Mouse (Mus musculus): ENCODE measurements around the gene Gm28043. TPM values are rescaled to one million over a fixed set of nuclear protein-coding genes. Genes with fewer than 3 reads are reported as not detected.
"Not testable (repeated sequence)": the region's sequence is repeated elsewhere in the genome, so short reads cannot be mapped to it uniquely, and the experiment has no call there.

Gene Gm28043
- polyA plus RNA-seq, 1 experiment from 2014 or later: 3.1 TPM

- no peak overlapping the region; the same call in 1 of the 2 replicates for H3K27ac ChIP-seq
- WGBS: 77% methylated on average over 15 of the region's 15 CpGs
- no peak for ATAC-seq
- H3K4me1 ChIP-seq (replicated peaks): peaks cover 20% of the 10 kb centered on the region
- no peak overlapping the region for H3K4me2 ChIP-seq (replicated peaks)
- no peaks in the 10 kb centered on the region for H3K9me3 ChIP-seq
- no peak overlapping the region for H3K4me3 ChIP-seq (replicated peaks)
- 0 out of 2 replicates have a peak overlapping the region, but pooled peaks have one; percentile 23 for H3K9ac ChIP-seq (replicated peaks)
- H3K36me3 ChIP-seq: peaks cover 61% of the 10 kb centered on the region
- no peaks in the 10 kb centered on the region for H3K27me3 ChIP-seq
Observed at GRCm38 (mm10) chr17:29595891-29596770, 18.5 kb upstream of the Gm28043 start.

- Histone ChIP-seq H3K9ac (replicated peaks) (no peak overlapping the region), H3K27me3 (no peaks in the 10 kb centered on the region), H3K4me3 (replicated peaks) (no peak overlapping the region), H3K9me3 (no peaks in the 10 kb centered on the region), H3K4me2 (replicated peaks) (no peak overlapping the region), H3K4me1 (replicated peaks) (peaks cover 20% of the 10 kb centered on the region), H3K27ac (no peak overlapping the region; the same call in 1 of the 2 replicates), H3K36me3 (peaks cover 68% of the 10 kb centered on the region)
- no peak for ATAC-seq
- 75% methylated on average over 13 of the region's 13 CpGs for WGBS
Observed at GRCm38 (mm10) chr17:29596771-29597132, 17.9 kb upstream of the Gm28043 start.

GRCm38 (mm10) chr17:29599051-29599450 is 15.6 kb upstream of the Gm28043 start:
- no peak overlapping the region for H3K9ac ChIP-seq (replicated peaks)
- 92% methylated on average over 14 of the region's 14 CpGs for WGBS
- H3K27me3 ChIP-seq: no peaks in the 10 kb centered on the region
- no peak for ATAC-seq
- H3K9me3 ChIP-seq: no peaks in the 10 kb centered on the region
- no peak overlapping the region for H3K27ac ChIP-seq
- no peak overlapping the region for H3K4me2 ChIP-seq (replicated peaks)
- no peak overlapping the region for H3K4me3 ChIP-seq (replicated peaks)
- H3K4me1 ChIP-seq (replicated peaks): peaks cover 20% of the 10 kb centered on the region
- H3K36me3 ChIP-seq: peaks cover 80% of the 10 kb centered on the region

DNA sequence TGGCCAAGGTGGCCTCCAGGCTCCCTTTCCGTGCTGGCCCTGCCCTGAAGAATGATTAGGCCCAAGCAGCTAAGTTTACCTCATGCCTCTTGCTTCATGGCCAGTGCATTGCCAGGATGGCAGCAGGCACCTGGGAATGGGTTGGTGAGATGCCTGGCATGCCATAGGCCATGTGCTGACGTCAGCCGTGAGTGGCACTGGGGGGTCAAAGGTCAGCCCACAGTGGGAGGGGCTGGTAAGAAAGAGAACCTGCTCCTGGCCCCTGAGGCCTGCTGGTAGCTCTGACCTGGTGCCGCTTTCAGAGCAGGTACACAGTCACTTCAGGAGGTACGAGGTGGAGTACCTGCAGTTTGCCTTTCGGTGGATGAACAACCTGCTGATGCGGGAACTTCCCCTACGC is 15.1 kb upstream of the Gm28043 start:
- Histone ChIP-seq H3K4me2 (replicated peaks) (no peak overlapping the region), H3K9me3 (no peaks in the 10 kb centered on the region), H3K36me3 (peaks cover 75% of the 10 kb centered on the region), H3K4me3 (replicated peaks) (no peak overlapping the region), H3K4me1 (replicated peaks) (peaks cover 20% of the 10 kb centered on the region), H3K27me3 (no peaks in the 10 kb centered on the region), H3K27ac (no peak overlapping the region), H3K9ac (replicated peaks) (no peak overlapping the region)
- no peak for ATAC-seq
- WGBS: 91% methylated on average over 8 of the region's 8 CpGs

DNA sequence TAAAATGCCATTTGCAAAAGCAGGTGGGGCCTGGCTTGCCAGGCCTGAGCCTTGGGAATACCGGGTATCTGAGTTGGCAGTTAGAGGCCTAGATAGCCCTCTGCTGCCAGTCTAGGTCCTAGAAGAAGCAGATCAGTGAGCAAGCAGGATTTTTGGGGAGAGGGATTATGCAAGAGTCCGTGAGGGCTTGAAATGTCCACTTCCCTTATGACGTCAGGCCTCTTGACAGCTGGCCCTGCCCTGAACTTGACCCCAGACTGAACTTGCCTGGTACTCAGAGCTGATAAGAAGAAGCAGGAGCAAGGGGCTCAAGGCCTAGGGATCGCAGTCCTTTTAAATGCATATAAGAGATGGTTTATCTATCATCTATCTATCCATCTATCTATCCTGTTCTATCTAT is 13.3 kb upstream of the Gm28043 start:
- H3K27ac ChIP-seq: no peak overlapping the region
- H3K4me2 ChIP-seq (replicated peaks): no peak overlapping the region
- peaks cover 64% of the 10 kb centered on the region for H3K36me3 ChIP-seq
- H3K4me3 ChIP-seq (replicated peaks): no peak overlapping the region
- no peaks in the 10 kb centered on the region for H3K9me3 ChIP-seq
- H3K9ac ChIP-seq (replicated peaks): 0 out of 2 replicates have a peak overlapping the region, but pooled peaks have one; percentile 28
- H3K4me1 ChIP-seq (replicated peaks): peaks cover 14% of the 10 kb centered on the region
- H3K27me3 ChIP-seq: no peaks in the 10 kb centered on the region
- ATAC-seq: no peak
- 76% methylated on average over 4 of the region's 4 CpGs for WGBS

GRCm38 (mm10) chr17:29603283-29603682 is 11.4 kb upstream of the Gm28043 start:
- WGBS: 28% methylated on average over 6 of the region's 6 CpGs
- peaks cover 51% of the 10 kb centered on the region for H3K36me3 ChIP-seq
- ATAC-seq: 0 out of 2 replicates have a peak, but pooled peaks have one; percentile 61

DNA sequence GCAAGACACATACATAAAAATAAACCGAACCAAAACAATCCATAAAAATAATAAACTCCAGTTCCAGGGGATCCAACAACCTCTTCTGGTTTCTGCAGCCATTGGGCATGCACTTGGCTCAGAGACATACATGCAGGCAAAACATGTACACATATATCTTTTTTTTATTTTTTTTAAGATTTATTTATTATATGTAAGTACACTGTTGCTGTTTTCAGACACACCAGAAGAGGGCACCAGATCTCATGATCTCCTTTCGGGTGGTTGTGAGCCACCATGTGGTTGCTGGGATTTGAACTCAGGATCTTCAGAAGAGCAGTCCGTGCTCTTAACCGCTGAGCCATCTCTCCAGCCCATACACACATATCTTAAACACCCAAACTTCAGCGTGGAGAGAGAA is 1.2 kb upstream of the Gm28043 start:
- H3K27me3 ChIP-seq; ATAC-seq; H3K9me3 ChIP-seq; H3K36me3 ChIP-seq; H3K27ac ChIP-seq; H3K9ac ChIP-seq (replicated peaks); H3K4me2 ChIP-seq (replicated peaks); H3K4me3 ChIP-seq (replicated peaks): not testable (repeated sequence)
- peaks cover 33% of the 10 kb centered on the region for H3K4me1 ChIP-seq (replicated peaks)
- WGBS: 87% methylated on average over 5 of the region's 5 CpGs

More at GRCm38 (mm10) chr17:29603283-29603682, 11.4 kb upstream of the Gm28043 start:
- Histone ChIP-seq H3K27ac (no peak overlapping the region), H3K4me1 (replicated peaks) (no peaks in the 10 kb centered on the region), H3K27me3 (no peaks in the 10 kb centered on the region), H3K4me2 (replicated peaks) (no peak overlapping the region), H3K9ac (replicated peaks) (no peak overlapping the region), H3K9me3 (no peaks in the 10 kb centered on the region), H3K4me3 (replicated peaks) (no peak overlapping the region)

GRCm38 (mm10) chr17:29615024-29615551 is 412 bp downstream of the Gm28043 start:
- H3K9ac ChIP-seq (replicated peaks): peak overlapping the region; percentile 99
- no peaks in the 10 kb centered on the region for H3K27me3 ChIP-seq
- H3K36me3 ChIP-seq: peaks cover 19% of the 10 kb centered on the region
- H3K27ac ChIP-seq: peak overlapping the region; percentile 93
- no peak; the same call in 1 of the 2 replicates for ATAC-seq
- peak overlapping the region; percentile 93 for H3K4me2 ChIP-seq (replicated peaks)
- under 1% methylated on average over 43 of the region's 43 CpGs for WGBS
- no peaks in the 10 kb centered on the region for H3K9me3 ChIP-seq
- peak overlapping the region; percentile 95 for H3K4me3 ChIP-seq (replicated peaks)
- peaks cover 33% of the 10 kb centered on the region for H3K4me1 ChIP-seq (replicated peaks)

- H3K36me3 ChIP-seq: peaks cover 21% of the 10 kb centered on the region
- H3K4me1 ChIP-seq (replicated peaks): peaks cover 33% of the 10 kb centered on the region
- peak overlapping the region; percentile 99 for H3K9ac ChIP-seq (replicated peaks)
- no peak for ATAC-seq
- no peaks in the 10 kb centered on the region for H3K9me3 ChIP-seq
- 9% methylated on average over 4 of the region's 4 CpGs for WGBS
- peak overlapping the region; percentile 95 for H3K4me3 ChIP-seq (replicated peaks)
- no peaks in the 10 kb centered on the region for H3K27me3 ChIP-seq
- H3K27ac ChIP-seq: 0 out of 2 replicates have a peak overlapping the region, but pooled peaks have one; percentile 93
- peak overlapping the region; percentile 93 for H3K4me2 ChIP-seq (replicated peaks)
Observed at GRCm38 (mm10) chr17:29615616-29616015, 940 bp downstream of the Gm28043 start.

GRCm38 (mm10) chr17:29619231-29619630 is 4.6 kb downstream of the Gm28043 start:
- Histone ChIP-seq H3K36me3 (peaks cover 50% of the 10 kb centered on the region), H3K27me3 (no peaks in the 10 kb centered on the region), H3K4me3 (replicated peaks) (no peak overlapping the region), H3K27ac (no peak overlapping the region), H3K9me3 (no peaks in the 10 kb centered on the region), H3K4me1 (replicated peaks) (peaks cover 30% of the 10 kb centered on the region), H3K4me2 (replicated peaks) (no peak overlapping the region), H3K9ac (replicated peaks) (no peak overlapping the region)
- no peak for ATAC-seq
- WGBS: 92% methylated on average over 3 of the region's 3 CpGs

DNA sequence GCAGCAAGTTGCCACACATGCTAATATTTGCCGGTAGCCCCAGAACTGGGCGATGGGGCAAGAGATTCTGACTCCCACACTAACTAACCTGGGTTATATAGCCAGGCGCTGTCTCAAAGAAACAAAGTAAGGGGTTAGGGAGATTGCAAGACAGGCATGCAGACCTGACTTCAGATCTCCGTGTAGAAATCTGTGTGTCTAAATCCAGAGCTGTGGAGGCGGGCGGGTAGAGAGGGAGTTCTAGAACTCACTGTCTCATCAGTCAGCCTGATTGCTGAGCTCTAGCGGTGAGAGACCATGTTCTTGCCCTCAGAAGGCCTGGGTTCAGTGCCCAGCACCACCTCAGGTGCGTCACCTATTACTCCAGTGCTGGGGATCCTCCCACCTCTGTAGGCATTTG is 8.8 kb downstream of the Gm28043 start:
- Histone ChIP-seq H3K4me1 (replicated peaks) (no peaks in the 10 kb centered on the region), H3K4me2 (replicated peaks) (no peak overlapping the region), H3K9ac (replicated peaks) (no peak overlapping the region), H3K36me3 (peaks cover 86% of the 10 kb centered on the region), H3K27me3 (no peaks in the 10 kb centered on the region), H3K4me3 (replicated peaks) (no peak overlapping the region), H3K9me3 (no peaks in the 10 kb centered on the region), H3K27ac (no peak overlapping the region)
- ATAC-seq: no peak
- WGBS: 96% methylated on average over 8 of the region's 8 CpGs

DNA sequence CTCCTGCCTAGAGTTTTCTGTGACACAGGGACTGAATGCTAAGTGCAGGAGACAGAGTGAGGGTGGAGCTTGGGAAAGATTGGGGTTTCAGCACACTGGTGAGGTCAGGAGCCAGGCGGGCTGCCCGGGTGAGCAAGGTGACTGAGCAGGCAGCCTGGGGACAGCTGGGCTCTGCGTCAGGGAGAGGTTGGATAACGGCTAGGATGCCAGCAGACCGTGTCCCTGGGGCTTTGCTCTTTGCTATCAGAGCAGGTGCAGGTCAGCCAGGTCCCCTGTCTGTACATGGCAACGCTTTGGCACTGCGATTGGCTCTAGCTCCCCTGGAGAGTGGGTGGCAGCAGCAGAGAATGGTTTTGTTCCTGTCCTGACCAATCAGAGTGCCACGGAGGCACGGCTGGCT is 12.6 kb downstream of the Gm28043 start:
- no peak overlapping the region for H3K4me3 ChIP-seq (replicated peaks)
- 84% methylated on average over 9 of the region's 9 CpGs for WGBS
- no peaks in the 10 kb centered on the region for H3K27me3 ChIP-seq
- no peak overlapping the region for H3K27ac ChIP-seq
- no peak overlapping the region for H3K4me2 ChIP-seq (replicated peaks)
- H3K4me1 ChIP-seq (replicated peaks): no peaks in the 10 kb centered on the region
- ATAC-seq: no peak
- H3K9ac ChIP-seq (replicated peaks): no peak overlapping the region
- no peaks in the 10 kb centered on the region for H3K9me3 ChIP-seq
- peaks cover 93% of the 10 kb centered on the region for H3K36me3 ChIP-seq
